Mouse (Mus musculus) kidney, adult 11 months (tissue): Measurements from ENCODE around the gene Ankrd39.
A peak's percentile ranks its signal among the peaks of the same experiment; 100 is the strongest.

Source experiments
- DNase-seq: peaks from one replicate; pipeline ENCODE4 v3.0.0; 2022

Ankrd39 gene

DNA sequence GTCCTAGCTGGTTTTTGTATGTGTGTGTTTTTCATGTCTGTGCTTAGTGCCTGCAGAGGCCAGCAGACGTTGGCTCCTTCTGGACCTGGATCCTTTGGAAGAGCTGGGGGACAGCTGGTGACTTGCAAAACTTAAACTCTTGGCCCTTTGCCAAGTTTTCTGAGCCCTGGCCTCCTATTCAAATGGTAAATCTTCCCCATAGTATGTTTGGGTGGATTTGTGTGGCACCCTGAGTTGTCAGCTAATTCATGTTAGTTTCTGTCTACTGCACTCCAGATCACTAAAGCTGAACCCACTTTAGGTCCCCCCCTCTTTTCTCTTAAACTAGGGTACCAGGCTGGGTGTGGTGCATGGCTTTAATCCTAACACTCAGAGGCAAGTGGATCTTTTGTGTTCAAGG is 18.9 kb downstream of the Ankrd39 start:
- no peak for DNase-seq

DNA sequence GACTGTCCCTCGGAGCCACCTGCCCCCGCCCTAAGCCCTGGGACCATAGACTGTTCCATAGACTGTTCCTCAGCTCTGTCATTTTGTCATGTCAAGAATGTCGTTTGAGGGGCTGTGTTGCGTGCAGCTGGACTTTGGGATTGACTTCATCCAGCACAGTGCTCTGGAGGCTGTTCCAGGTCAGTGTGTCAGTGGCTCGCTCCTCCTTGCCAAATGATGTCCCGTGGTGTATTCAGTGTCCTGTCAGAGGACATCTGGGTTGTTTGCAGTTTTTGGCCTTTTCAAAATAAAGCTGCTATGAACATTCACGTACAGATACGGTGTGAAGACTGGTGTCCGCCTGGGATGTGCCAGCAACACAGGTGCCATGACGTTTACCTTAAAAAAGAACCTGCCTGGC is 20.3 kb downstream of the Ankrd39 start:
- no peak for DNase-seq

DNA sequence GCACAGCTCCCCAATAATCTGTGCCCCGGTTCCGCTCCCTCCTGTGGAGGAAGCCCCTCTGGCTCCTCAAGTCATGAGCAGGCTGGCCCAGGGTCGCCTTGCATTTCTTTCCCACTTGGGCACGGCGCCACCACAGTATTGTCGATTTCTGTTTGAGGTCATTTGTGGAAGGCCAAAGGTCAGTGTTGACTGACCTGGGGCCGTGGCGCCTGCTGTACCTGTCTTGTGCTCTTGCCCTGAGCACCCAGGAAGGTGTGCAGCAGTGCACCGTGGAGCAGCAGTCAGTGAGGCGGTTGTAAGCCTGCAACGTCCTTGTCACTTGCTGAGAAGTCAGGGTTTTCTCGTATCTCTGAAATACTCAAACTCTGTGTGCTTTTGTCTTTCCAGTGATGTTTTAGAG is 21.5 kb downstream of the Ankrd39 start:
- no peak for DNase-seq

DNA sequence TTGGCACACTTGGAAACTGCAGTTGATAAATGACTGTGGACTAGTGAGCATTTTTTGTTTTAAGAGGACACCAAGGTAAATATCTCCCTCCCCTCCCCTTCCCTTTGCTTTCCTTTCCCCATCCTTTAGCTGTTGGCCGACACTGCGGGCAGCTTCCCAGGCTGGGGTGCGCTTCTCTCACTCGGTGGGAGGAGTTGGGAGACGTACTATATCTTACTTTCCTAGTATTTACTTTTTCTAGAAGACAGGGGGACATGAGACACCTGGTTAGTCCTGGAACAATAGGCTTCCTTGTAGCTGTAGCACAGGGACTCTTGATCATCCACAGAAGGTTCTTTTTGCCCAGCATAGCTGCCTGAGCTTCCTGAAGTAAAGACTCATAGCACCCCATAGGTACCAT is 23.2 kb downstream of the Ankrd39 start:
- DNase-seq = no peak

DNA sequence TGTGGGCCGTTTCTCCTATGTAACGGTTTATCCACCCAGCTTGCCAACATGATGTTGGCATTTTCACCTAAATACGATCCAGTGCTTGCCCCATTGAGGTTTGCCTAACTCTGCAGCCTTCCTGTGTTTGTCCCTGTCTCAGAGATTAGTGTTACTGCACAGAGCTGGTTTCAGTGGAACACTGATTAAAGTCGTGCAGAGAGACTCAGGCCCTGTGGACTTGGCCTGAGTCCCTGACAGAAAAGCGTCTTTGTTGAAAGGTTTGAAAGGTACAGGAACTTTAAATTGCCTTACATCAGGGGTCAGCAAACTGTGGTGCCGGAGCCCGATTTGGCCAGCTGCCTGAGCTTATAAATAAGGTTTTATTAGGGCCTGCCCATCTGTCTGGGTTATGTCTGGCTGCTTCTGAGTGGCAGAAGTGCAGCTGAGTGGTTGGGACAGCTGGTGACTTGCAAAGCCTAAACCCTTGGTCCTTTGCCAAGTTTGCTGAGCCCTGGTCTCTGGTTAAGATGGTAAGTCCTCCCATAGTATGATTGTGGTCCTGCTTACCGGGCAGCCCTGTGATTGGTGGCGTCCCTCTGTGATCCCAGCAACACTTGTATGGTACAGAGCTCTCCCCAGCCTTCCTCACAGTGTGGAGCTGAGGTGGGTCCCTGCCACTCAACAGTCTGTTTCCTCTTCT is 23.8 kb downstream of the Ankrd39 start:
- no peak for DNase-seq

DNA sequence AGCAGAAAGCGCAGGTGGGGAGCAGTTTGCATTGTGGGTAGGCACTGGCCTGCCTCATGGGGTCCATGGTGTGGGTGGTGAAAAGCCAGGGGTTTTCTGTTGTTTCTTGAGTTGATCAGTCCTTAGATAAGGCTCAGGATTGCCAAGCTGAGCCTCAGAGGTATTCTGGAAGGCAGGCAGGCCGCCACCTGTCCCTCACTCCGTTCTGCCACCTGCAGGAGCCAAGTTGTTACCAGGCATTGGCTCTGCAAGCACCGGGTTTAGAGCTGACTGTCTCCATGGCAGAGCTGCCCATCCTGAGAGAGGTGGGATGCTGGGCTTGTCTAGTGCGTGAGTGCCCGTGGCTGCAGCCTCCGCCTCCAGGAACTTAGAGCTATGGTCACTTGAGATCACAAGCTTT is 25.0 kb downstream of the Ankrd39 start:
- DNase-seq = no peak

DNA sequence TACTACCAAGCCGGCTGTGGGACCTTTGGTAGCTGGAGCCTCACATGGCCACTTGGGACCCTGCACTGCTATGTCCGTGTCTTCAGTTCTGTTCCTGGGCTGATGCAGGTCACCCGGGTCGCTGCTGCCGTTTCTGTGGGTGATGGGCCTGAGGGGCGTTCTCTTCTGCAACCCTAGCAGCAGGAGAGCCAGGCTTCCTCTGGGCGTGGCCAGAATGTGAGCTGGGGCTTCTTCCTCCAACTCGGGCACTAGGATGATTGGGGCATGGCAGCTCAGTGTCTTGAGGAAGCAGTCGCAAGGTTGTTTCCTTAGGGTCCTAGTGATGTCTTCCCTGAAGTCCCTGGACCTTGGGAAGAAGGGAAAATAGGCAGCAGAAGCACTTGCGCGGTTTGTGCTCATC is 27.6 kb downstream of the Ankrd39 start:
- no peak for DNase-seq

DNA sequence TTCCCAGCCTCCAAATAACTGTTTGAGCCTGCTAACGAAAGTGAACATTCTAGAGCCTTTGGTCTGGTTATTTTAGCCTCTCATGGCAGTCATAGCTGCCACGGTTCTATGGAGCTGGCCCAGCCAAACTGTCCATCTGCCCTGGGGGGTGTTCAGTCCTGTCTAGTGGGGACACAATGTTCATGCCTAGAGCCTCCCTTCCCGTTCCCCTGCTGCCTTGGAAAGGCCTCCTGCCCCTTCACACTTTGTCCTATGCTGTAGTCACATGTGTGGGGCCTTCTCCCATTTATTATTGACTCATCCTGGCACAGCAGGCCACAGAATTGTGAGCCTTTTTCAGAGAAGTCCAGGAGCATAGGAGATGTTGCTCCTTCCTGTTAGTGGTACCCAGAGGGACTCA is 29.0 kb downstream of the Ankrd39 start:
- no peak for DNase-seq

DNA sequence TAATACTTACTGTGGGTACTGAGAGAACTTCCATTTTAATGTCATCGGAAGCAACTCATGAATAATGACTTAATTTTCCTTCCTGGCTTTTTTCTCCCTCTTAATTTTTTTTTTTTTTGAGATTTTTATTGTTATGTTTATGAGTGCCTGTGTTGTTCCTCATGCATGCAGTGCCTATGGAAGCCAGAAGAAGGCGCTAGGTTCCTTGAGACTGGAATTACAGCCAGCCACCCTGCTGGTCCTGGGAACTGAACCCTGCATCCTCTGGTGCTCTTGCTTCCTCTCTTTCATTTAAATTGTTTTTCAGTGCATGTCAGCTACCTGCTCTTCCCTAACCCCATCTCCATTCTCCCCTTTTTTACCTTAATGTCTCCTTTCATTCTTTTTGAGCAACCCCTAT is 33.5 kb downstream of the Ankrd39 start:
- DNase-seq = no peak

DNA sequence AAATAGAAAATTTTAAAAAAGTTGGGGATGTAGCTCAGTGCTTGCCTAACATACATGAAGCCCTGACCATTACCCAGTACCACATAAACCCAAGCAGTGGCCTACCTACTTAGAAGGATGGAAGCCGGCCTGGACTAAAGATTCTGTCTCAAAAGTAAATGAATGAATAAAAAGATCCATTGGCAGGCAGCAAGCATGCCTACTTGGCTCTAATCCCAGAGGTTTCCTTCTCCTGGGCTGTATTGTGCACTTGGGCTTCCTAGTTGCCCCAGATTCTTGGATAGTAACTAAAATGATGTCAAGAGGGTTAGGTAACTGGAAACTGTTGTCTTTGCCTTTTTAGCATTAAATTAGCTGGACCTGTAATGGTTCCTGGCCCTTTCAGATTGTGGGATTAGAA is 33.9 kb downstream of the Ankrd39 start:
- DNase-seq = peak; percentile 38

DNA sequence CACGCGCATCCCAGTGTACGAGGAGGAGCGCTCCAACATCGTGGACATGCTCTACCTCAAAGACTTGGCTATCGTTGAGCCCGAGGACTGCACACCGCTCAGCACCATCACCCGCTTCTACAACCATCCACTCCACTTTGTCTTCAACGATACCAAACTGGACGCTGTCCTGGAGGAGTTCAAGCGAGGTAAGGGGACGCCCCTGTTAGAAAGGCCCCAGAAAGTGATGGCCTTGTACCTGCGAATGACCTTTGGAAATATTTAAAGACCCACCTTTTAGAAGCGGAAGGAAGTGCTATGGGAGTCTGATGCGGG is 34.3 kb downstream of the Ankrd39 start:
- DNase-seq = no peak

DNA sequence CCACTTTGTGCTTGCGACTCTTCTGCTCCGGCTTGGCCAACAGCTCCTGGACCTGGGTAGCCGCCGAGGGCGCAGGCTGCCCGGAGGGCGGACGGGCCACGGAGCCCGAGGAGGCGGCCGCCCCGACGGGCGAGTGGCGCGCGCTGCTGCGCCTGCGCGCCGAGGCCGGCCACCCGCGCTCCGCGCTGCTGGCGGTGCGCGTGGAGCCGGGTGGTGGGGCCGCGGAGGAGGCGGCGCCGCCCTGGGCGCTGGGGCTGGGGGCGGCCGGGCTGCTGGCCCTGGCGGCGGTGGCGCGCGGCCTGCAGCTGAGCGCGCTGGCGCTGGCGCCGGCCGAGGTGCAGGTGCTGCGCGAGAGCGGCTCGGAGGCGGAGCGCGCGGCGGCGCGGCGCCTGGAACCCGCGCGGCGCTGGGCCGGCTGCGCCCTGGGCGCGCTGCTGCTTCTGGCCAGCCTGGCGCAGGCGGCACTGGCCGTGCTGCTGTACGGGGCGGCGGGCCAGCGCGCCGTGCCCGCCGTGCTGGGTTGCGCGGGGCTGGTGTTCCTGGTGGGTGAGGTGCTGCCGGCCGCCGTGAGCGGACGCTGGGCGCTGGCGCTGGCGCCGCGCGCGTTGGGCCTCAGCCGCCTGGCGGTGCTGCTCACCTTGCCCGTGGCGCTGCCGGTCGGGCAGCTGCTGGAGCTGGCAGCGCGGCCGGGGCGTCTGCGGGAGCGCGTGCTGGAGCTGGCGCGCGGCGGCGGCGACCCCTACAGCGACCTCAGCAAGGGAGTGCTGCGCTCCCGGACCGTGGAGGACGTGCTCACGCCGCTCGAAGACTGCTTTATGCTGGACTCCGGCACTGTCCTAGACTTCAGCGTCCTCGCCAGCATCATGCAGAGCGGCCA is 34.9 kb downstream of the Ankrd39 start:
- DNase-seq = no peak

DNA sequence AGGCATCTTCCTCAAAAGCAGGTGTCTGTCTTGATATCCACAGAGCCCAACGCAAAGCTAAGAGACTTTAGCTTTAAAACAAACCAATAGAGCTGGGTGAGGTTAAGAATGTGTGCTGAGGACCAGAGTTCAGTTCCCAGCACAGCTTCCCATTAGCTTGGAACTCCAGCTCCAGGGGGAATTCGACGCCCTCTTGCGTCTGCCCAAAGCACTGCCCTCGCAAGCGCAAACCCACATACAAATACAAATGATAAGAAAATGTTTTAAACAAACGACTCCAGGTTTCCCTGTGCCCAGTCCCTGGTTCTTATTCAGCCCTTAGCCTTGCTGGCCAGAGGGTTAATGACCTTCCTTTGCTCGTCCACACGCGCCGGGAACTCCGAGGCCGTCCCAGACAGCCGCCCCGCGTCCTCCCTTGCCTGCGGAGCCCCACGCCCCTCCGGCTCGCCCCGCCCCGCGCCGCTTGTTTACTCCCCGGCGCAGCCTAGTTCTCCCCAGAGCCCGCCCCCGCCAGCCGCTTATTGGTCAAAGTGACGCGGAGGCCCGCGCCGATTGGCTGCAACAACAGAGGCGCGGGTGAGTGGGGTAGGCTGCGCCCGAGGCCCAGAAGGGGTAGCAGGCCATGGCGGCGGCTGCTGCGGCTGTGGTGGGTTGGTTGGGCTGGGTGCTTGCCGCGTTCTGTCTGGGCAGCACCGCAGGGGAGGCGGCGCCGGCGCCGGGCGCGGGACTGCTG is 35.8 kb downstream of the Ankrd39 start, which contains the start of gene Cnnm3:
TSS of gene Cnnm3 (plus strand) at position 579 of the 733 bp plus-strand sequence.
- peak; percentile 98 for DNase-seq

DNA sequence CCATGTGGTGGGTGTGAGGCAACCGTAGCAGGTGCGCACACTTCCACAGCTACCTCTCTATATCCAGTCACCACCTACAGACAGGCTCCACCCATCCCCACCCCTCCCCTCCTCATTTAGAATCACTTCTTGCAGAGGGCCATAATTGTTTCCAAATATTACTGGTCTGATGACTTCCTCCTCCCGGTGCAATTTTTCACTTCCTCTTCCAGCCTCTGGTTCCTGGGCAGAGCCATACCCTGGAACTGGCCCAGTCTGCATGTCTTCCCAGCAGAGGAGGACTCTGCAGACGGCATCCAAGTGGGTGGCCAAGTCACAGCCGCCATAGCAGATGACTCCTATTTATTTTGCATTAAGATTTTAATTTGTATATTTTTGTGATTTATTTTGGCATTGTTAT is 39.0 kb downstream of the Ankrd39 start:
- DNase-seq = no peak

DNA sequence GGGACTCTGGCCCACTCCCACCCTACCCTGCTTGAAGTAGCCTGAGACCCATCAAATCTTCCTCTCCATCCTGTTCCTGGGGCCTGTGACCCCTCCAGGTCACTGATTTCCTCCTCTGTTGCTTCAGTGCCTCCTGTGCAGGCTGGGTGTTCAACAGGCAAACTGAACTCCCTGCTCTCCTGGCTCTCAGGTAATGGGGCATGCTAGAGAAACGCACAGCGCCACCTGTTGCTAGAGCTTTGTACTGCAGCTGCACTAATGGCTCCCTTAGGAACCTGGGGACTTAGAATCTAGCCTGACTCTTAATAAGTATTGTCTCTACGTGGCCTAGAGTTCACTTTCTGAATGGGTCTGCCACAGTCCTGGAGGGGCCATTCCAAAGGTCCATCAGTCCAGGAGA is 46.0 kb downstream of the Ankrd39 start:
- peak; percentile 64 for DNase-seq

DNA sequence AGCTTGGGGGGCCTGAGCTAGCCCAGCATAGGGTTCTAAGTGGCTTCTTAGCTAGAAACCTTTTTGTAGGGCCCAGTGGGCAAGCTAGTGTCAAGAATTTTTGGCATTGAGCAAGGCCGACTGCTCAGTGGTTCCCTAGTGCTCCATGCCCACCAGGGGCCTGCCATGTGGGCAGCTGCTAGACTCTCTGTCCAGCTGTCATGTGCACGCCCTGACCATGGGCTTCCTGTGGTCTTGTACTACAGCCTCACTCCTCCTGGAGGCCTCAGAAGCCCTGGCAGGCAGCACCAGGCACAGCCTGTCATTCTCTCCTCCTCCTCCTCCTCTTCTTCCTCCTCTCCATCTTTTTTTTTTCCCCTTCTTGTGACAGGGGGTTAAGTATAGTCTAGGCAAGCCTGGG is 49.9 kb downstream of the Ankrd39 start:
- DNase-seq = no peak

DNA sequence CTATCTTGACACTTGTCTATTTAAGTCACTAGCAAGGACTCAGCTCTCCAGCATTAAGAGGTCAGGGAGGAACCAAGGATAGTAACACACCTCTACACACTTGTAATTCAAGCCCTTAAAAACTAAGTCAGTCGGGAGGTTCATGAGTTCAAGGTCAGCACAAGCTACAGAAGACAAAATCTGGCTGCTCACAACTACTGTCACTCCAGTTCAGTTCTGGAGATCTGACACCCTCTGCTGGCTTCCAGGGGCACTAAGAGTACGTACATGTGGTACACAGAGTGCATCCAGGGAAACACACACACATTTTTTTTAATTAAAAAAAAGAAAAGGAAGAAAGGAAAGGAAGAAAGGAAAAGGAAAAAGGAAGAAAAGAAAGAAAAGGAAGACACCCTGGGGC is 50.5 kb downstream of the Ankrd39 start:
- DNase-seq = no peak

DNA sequence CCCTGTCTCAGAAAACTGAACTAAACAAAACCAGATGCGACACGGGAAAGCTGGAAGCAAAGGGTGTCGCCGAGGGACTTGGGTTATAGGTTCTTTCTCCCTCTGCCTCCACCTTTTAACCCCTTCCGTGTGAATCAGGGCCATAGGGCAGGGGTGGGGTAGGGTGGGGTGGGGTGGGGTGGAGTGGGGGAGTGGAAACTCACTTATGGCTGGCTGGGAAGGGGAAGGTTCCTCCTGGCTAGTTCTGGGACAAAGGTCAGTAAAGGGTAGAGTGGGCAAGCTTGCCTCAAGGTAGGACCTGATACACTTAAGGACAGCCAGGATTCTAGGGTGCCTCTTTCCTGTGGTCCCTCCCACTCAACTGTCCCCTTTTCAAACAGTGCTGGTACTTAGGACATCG is 53.9 kb downstream of the Ankrd39 start:
- no peak for DNase-seq

DNA sequence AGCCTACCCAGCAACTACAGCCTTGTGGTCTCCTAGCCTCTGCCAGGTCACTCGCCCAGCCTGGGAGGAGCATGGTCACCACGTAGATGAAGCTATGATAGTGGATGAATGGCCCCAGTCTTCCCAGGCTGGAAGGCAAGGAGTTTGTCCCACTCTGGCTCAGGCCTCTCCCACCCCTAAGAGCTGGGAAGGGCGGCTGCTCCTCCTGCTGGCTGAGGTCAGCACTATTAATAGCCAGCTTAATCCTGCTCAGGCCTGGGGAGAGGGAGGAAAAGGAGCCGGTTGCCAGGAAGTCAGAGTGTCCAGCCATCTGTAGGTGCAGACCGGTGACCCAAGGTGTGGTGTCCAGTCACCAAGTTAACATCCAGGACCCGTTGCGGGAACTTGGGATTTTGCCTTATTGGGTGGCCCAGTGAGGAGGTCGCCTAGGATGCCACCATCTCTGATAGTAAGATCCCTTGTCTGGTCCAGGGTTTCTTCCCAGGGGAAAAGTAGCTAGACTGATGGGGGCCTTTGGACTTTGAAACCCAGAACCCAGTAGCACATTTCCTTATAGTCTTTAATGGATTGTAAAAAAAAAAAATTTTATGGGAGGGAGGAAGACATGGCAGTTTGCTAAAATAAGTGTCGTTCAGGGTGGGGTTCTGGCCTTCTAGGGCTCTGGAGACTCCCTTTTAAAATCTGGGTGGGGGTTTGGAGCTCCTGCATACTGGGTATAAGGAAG is 54.7 kb downstream of the Ankrd39 start:
- DNase-seq = peak; percentile 64

DNA sequence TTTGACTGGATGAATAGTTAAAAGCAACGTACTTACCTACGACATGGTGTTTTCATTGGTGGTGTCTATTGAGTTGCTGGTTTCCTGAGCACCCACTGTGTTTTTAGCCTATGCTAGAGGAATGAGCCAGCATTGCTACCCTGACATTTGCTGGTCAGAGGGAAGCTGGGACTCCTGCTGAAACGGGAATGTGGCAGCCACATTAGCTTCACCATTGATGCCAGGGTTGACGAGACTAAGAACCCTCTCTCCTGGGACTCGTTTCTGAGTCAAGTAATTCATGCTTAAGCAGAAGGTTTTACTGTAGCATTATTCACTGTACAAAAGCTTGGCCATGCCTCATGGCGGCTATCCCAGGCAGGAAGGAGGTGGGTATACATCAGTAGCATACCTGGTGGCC is 57.6 kb downstream of the Ankrd39 start:
- no peak for DNase-seq
